Mouse (Mus musculus): ENCODE data around the gene Gm10487. TPM values are rescaled to one million over a fixed set of nuclear protein-coding genes. Genes with fewer than 3 reads are reported as not detected.
"Not testable (repeated sequence)": the region's sequence is repeated elsewhere in the genome, so short reads cannot be mapped to it uniquely, and the experiment has no call there.

Gene Gm10487
- not detected in 2 replicates for total RNA-seq (2015)
- total RNA-seq (2017): not detected in 2 replicates

GRCm38 (mm10) chrX:30843369-30843768 is at the start of gene Gm10487:
TSS of gene Gm10487 (minus strand) at chrX:30843469.
- ATAC-seq (replicated peaks; ENCODE audit: poor library complexity): not testable (repeated sequence)

Measured in megakaryocyte progenitor cell, adult 5-6 weeks (primary cell).